Mouse (Mus musculus): ENCODE results near the gene Nfix.

Nfix gene

GRCm38 (mm10) chr8:84797971-84798370 is 2.2 kb downstream of the Nfix start:
- DNase-seq, result peak; percentile 83 to 92

- DNase-seq, result peak; percentile 58 to 59
Measured at GRCm38 (mm10) chr8:84797256-84797797, 2.8 kb downstream of the Nfix start.

GRCm38 (mm10) chr8:84794486-84794885 is 5.7 kb downstream of the Nfix start:
- DNase-seq, result peak in 1 of 2 experiments; percentile 82

GRCm38 (mm10) chr8:84793791-84794485 is 6.2 kb downstream of the Nfix start:
- peak; percentile 92 to 94 for DNase-seq

GRCm38 (mm10) chr8:84793134-84793533 is 7.0 kb downstream of the Nfix start:
- DNase-seq, result peak in 1 of 2 experiments; percentile 53

GRCm38 (mm10) chr8:84792429-84792947 is 7.7 kb downstream of the Nfix start:
- no peak for DNase-seq

- DNase-seq, result peak; percentile 51 to 54
Measured at GRCm38 (mm10) chr8:84790537-84790936, 9.6 kb downstream of the Nfix start.

- peak; percentile 97 to 98 for DNase-seq
Measured at GRCm38 (mm10) chr8:84789855-84790486, 10.2 kb downstream of the Nfix start.

GRCm38 (mm10) chr8:84789345-84789744 is 10.8 kb downstream of the Nfix start:
- DNase-seq, result peak in 1 of 2 experiments; percentile 68

GRCm38 (mm10) chr8:84788896-84789295 is 11.2 kb downstream of the Nfix start:
- DNase-seq, result peak; percentile 68 to 71

GRCm38 (mm10) chr8:84787523-84788302 is 12.4 kb downstream of the Nfix start:
- DNase-seq, result peak; percentile 82 to 87

- DNase-seq, result no peak
Measured at GRCm38 (mm10) chr8:84786801-84787467, 13.2 kb downstream of the Nfix start.

- DNase-seq, result peak; percentile 76 to 77
Measured at GRCm38 (mm10) chr8:84785756-84786677, 14.1 kb downstream of the Nfix start.

GRCm38 (mm10) chr8:84785506-84785755 is 14.7 kb downstream of the Nfix start:
- peak in 1 of 2 experiments; percentile 55 for DNase-seq

- peak; percentile 74 to 77 for DNase-seq
Measured at GRCm38 (mm10) chr8:84784681-84785505, 15.3 kb downstream of the Nfix start.

- peak; percentile 69 to 71 for DNase-seq
Measured at GRCm38 (mm10) chr8:84783919-84784581, 16.1 kb downstream of the Nfix start.

- peak in 1 of 2 experiments; percentile 48 for DNase-seq
Measured at GRCm38 (mm10) chr8:84783198-84783918, 16.8 kb downstream of the Nfix start.

GRCm38 (mm10) chr8:84782680-84783079 is 17.5 kb downstream of the Nfix start:
- peak; percentile 77 to 78 for DNase-seq
